Mouse (Mus musculus) spleen, adult 2 months (tissue): ENCODE data around the gene Smyd2. TPM values are rescaled to one million over a fixed set of nuclear protein-coding genes. Genes with fewer than 3 reads are reported as not detected.

ENCODE experiments used
- DNase-seq, 2 experiments: peaks; one replicate each; pipeline versions ENCODE4 v3.0.0 to v3.0.0-alpha.2; 2012 to 2021; ENCODE audit warnings: low spot score in 2 of 2, low read depth in 1 of 2
- H3K27ac ChIP-seq: fragments of 200-500 bp; 2 replicates; pipeline ENCODE4 v1.5.1; 2012; ENCODE audit warnings: low read length, inconsistent platforms; ENCODE audit not compliant: insufficient read depth
- H3K27me3 ChIP-seq: fragments of 200-500 bp; 2 replicates; pipeline ENCODE4 v1.6.1; 2012; ENCODE audit warnings: mild to moderate bottlenecking, moderate library complexity, low read length, inconsistent platforms; ENCODE audit not compliant: control insufficient read depth, insufficient read depth
- H3K36me3 ChIP-seq: fragments of 200-500 bp; 2 replicates; pipeline ENCODE4 v1.6.1; 2012; ENCODE audit warnings: mild to moderate bottlenecking, low read length, inconsistent platforms; ENCODE audit not compliant: control insufficient read depth, insufficient read depth
- H3K4me1 ChIP-seq: fragments of 200-500 bp; 2 replicates; pipeline ENCODE4 v1.6.1; 2011; ENCODE audit warnings: inconsistent platforms; ENCODE audit not compliant: control insufficient read depth, insufficient read depth, insufficient read length
- H3K4me3 ChIP-seq: fragments of 200-500 bp; 2 replicates; pipeline ENCODE4 v1.5.1; 2011; ENCODE audit warnings: mild to moderate bottlenecking, inconsistent platforms; ENCODE audit not compliant: insufficient read depth, insufficient read length; ENCODE audit errors: extremely low read depth
- CTCF ChIP-seq: fragments of 200-500 bp; IDR thresholded peaks from 2 replicates; pipeline ENCODE4 v1.5.1; 2011; ENCODE audit warnings: mild to moderate bottlenecking, inconsistent platforms; ENCODE audit not compliant: insufficient read depth, insufficient read length, insufficient replicate concordance; ENCODE audit errors: extremely low read depth
- POLR2A ChIP-seq: fragments of 200-500 bp; IDR thresholded peaks from 2 replicates; pipeline ENCODE4 v1.6.1; 2011; ENCODE audit warnings: low read depth, low read length, inconsistent platforms
- WGBS: fragments of 180-500 bp; shearing (Covaris S2); methylation state at CpG from one replicate; pipeline ENCODE4 v1.1.7; 2018; 5-methylcytosine and 5-hydroxymethylcytosine counted together
- polyA plus RNA-seq: library from polyadenylated mRNA; depleted of rRNA; stranded (reverse); fragments of >200 nt; gene quantifications from 2 replicates; pipeline ENCODE4 v1.2.3, GENCODE M21; 2012

Gene Smyd2
- polyA plus RNA-seq, 1 experiment = 14.6 TPM

DNA sequence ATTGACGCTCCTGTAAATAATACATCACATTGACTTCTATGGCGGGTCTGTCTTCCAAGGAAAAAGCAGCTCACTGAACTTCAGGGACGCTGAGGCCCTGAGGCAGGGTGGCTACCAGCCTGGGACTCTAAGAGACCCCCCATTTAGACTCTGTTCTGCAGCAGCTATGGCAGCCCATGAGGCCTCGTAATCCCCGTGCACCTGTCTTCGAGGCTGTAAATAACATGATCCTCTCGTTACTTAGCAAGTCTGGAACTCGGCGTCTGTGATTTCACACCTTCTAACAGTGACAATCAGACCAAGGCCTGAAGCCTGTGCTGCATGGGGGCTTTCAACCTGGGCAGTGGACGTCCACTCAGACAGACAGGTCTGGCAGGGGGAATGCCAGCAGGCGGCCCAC lies 19.0 kb downstream of the Smyd2 start:
- Histone ChIP-seq H3K27ac (no peak overlapping the region), H3K4me3 (no peak overlapping the region), H3K36me3 (no peaks in the 10 kb centered on the region), H3K27me3 (no peaks in the 10 kb centered on the region), H3K4me1 (no peaks in the 10 kb centered on the region)
- DNase-seq = no peak
- WGBS = 94% methylated on average over 11 of the region's 11 CpGs
- no peak for TF ChIP-seq CTCF
- no peak for TF ChIP-seq POLR2A

DNA sequence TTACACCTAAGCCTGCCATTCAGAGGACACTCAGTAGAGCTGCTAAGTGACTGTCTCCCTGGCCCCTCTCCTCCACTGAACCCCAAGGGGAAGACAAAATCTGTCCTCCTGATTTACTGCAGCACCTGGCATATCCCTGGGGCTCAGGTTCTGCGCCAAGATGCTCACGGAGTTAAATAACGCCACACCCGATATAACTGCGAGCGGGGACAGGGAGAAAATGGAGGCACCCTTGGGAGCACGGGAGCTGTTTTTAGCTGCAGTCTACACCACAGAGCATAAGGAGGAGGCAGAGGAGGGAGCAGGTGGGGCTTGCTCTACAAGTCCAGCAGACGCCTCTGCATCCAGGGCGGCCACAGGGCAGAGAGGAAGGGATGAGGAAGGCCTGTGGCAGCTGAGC lies 19.8 kb downstream of the Smyd2 start:
- Histone ChIP-seq H3K4me1 (no peaks in the 10 kb centered on the region), H3K4me3 (no peak overlapping the region), H3K36me3 (no peaks in the 10 kb centered on the region), H3K27ac (no peak overlapping the region), H3K27me3 (no peaks in the 10 kb centered on the region)
- no peak for TF ChIP-seq POLR2A
- DNase-seq = no peak
- 93% methylated on average over 9 of the region's 9 CpGs for WGBS

DNA sequence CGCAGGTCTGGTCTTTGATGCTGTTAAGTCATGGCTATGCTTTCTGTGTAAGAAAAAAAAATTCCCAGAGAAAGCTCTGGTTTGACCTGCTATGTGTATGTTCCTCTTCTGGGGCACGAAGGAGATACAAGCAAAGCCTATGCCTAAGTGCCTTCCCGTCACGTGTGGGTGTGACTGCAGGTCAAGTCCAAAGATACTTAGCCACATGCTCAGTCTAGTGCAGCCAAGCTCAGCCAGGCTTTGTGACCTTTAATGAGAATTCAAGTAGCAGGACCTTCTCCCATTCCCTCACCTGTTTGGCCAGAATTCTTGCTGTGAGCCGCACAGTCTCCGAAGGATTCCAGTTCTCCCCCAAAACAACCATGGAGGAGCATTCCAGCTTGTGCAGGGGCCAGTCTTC lies 22.6 kb downstream of the Smyd2 start:
- no peak overlapping the region for H3K4me3 ChIP-seq
- no peaks in the 10 kb centered on the region for H3K27me3 ChIP-seq
- TF ChIP-seq POLR2A (no peak), CTCF (no peak)
- DNase-seq = no peak
- no peak overlapping the region for H3K27ac ChIP-seq
- WGBS = 96% methylated on average over 6 of the region's 6 CpGs
- H3K4me1 ChIP-seq = no peaks in the 10 kb centered on the region
- H3K36me3 ChIP-seq = no peaks in the 10 kb centered on the region

DNA sequence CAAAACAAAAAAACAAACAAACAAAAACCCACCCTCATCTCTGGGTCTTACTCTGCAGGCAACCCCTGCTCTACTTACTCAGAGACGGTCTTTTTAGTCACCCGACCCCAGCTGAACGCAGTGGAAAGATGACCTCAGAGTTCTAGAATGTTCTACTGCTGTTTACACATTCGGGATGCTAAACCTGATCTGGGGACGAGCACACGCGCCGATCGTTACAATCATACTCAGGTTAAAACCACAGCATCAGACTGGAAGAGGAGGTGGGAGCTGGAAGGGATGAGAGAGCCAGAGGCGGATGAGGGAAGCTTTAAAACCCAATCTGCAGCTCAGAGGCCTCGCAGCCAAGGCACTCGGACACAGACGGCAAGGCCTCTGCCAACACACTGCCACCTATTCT lies 23.5 kb downstream of the Smyd2 start:
- no peak for DNase-seq
- 95% methylated on average over 13 of the region's 13 CpGs for WGBS
- Histone ChIP-seq H3K36me3 (no peaks in the 10 kb centered on the region), H3K4me1 (no peaks in the 10 kb centered on the region), H3K4me3 (no peak overlapping the region), H3K27ac (no peak overlapping the region), H3K27me3 (no peaks in the 10 kb centered on the region)
- TF ChIP-seq CTCF (no peak), POLR2A (no peak)

DNA sequence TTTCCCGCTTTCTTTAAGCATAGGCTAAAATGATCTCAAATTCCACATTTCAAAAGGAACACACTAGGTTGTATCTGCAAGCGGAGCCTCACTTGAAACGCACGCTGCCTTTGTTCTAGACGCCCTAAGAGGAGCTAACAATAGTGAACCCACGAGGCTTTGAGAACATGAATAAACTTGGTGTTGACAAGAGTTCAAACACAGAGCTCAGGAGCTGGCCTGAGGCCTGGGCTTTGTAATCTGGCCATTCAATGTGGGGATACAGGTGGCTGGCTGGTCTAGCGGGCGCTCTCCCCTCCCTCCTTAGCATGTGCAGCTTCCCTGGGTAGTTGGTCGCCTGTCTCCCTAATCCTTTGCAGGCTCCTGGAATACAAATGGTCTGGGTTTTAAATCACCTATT lies 24.3 kb downstream of the Smyd2 start:
- TF ChIP-seq CTCF (no peak), POLR2A (no peak)
- no peak overlapping the region for H3K27ac ChIP-seq
- no peaks in the 10 kb centered on the region for H3K27me3 ChIP-seq
- no peaks in the 10 kb centered on the region for H3K36me3 ChIP-seq
- WGBS = 92% methylated on average over 9 of the region's 9 CpGs
- no peak overlapping the region for H3K4me3 ChIP-seq
- no peaks in the 10 kb centered on the region for H3K4me1 ChIP-seq
- no peak for DNase-seq

DNA sequence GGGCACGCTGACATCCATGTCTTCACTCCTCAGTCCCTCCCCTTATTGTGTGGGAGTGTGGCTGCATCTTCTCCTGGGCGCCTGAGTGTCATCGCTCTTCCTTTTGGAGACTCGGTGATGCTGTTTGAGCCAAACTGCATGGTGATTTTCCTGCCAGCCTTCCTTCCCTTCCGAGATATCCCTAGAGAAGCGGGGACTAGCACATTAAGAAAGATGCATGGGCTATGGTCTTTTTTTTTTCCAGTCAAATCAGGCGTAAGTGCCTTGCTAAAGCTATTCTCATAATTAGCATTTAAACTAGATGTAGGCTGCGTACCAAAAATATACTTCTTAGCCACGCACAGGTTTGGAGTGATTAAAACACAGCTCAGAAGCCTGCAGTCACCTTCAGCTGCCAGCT lies 28.0 kb downstream of the Smyd2 start:
- Histone ChIP-seq H3K36me3 (no peaks in the 10 kb centered on the region), H3K27me3 (no peaks in the 10 kb centered on the region), H3K27ac (no peak overlapping the region), H3K4me1 (no peaks in the 10 kb centered on the region), H3K4me3 (no peak overlapping the region)
- no peak for TF ChIP-seq POLR2A
- TF ChIP-seq CTCF = no peak
- no peak for DNase-seq
- WGBS = 95% methylated on average over 9 of the region's 9 CpGs

DNA sequence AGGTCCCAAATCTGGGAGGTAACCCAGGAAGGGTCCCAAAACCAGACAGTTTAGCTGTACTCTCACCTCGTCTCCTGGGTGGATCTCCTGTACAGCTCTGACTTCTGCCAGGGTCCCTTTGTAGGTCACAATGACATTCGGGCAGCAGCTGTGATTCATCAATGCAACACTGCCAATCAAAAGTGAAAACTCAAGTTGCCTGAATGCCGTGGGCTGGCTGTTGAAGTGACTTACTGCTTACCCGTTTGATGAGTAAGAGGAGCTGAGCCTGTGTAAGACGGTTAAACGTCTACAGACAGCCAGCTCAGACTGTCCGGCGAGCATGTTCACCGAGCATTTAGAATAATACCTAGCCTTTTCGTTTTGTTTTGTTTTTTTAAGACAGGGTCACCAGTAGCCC lies 33.4 kb downstream of the Smyd2 start:
- Histone ChIP-seq H3K4me3 (no peak overlapping the region), H3K36me3 (no peaks in the 10 kb centered on the region), H3K4me1 (no peaks in the 10 kb centered on the region), H3K27ac (no peak overlapping the region), H3K27me3 (no peaks in the 10 kb centered on the region)
- TF ChIP-seq POLR2A = no peak
- no peak for TF ChIP-seq CTCF
- WGBS = 88% methylated on average over 10 of the region's 10 CpGs
- no peak for DNase-seq
